Mouse (Mus musculus) thymus, adult 2 months (tissue): Measurements from ENCODE around the gene Cdt1. TPM values are rescaled to one million over a fixed set of nuclear protein-coding genes. Genes with fewer than 3 reads are reported as not detected.

Experiments
- DNase-seq: peaks from one replicate; pipeline ENCODE4 v3.0.0; 2021
- H3K27ac ChIP-seq: fragments of 200-500 bp; 2 replicates; pipeline ENCODE4 v1.5.1; 2012; ENCODE audit warnings: low read length, control low read depth; ENCODE audit not compliant: control insufficient read depth, insufficient read depth
- H3K27me3 ChIP-seq: fragments of 200-500 bp; 2 replicates; pipeline ENCODE4 v1.6.1; 2012; ENCODE audit warnings: mild to moderate bottlenecking, low read length, moderate library complexity, mixed read lengths; ENCODE audit not compliant: control insufficient read depth, insufficient read depth
- H3K36me3 ChIP-seq: fragments of 200-500 bp; 2 replicates; pipeline ENCODE4 v1.6.1; 2012; ENCODE audit warnings: mild to moderate bottlenecking, low read length, moderate library complexity; ENCODE audit not compliant: control insufficient read depth, insufficient read depth
- H3K4me1 ChIP-seq: fragments of 200-500 bp; replicated peaks from 2 replicates; pipeline ENCODE4 v1.6.1; 2012; ENCODE audit warnings: low read length; ENCODE audit not compliant: control insufficient read depth, insufficient read depth
- H3K4me3 ChIP-seq: fragments of 200-500 bp; 2 replicates; pipeline ENCODE4 v1.5.1; 2012; ENCODE audit warnings: mild to moderate bottlenecking, low read length, control low read depth, moderate library complexity; ENCODE audit not compliant: control insufficient read depth, insufficient read depth
- CTCF ChIP-seq: fragments of 200-500 bp; IDR thresholded peaks from 2 replicates; pipeline ENCODE4 v1.5.1; 2012; ENCODE audit warnings: mild to moderate bottlenecking, control low read depth, low read length, moderate library complexity, borderline replicate concordance; ENCODE audit not compliant: control insufficient read depth, poor library complexity, insufficient read depth; ENCODE audit errors: extremely low read depth
- POLR2A ChIP-seq: fragments of 200-500 bp; IDR thresholded peaks from 2 replicates; pipeline ENCODE4 v1.6.1; 2012; ENCODE audit warnings: mild to moderate bottlenecking, low read length, control low read depth, moderate library complexity; ENCODE audit not compliant: control insufficient read depth, poor library complexity, insufficient read depth; ENCODE audit errors: extremely low read depth
- WGBS: fragments of 180-500 bp; shearing (Covaris S2); methylation state at CpG from one replicate; pipeline ENCODE4 v1.1.7; 2018; 5-methylcytosine and 5-hydroxymethylcytosine counted together
- polyA plus RNA-seq: library from polyadenylated mRNA; depleted of rRNA; stranded (reverse); fragments of >200 nt; gene quantifications from 2 replicates; pipeline ENCODE4 v1.2.3, GENCODE M21; 2012

The Cdt1 gene
- polyA plus RNA-seq, 1 experiment: 136 TPM

DNA sequence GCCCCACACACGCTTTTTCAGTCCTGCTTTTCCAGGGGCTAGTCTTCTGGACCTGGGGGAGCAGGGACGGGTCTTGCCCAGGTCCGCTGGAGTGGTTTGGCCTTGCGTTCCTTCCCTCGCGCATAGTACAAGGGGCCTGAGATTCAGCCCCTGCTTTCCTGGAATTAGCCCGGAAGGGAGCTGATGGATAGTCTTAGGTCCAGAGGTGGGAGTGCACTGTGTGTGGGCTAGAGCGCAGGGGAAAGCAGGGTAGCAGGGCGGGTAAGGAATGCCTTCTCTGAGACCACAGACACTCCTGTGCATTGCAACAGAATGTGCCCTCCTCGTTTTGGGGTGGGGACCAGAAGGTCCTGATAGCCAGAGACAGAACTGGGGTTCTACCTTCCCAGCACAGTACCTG lies 9.3 kb downstream of the Cdt1 start:
- no peak for DNase-seq
- no peak for TF ChIP-seq POLR2A
- no peak for TF ChIP-seq CTCF
- no peak overlapping the region for H3K27ac ChIP-seq
- WGBS: 77% methylated on average over 10 of the region's 10 CpGs
- peaks cover 21% of the 10 kb centered on the region for H3K4me1 ChIP-seq
- no peak overlapping the region for H3K4me3 ChIP-seq
- peaks cover 5% of the 10 kb centered on the region for H3K36me3 ChIP-seq
- H3K27me3 ChIP-seq: no peaks in the 10 kb centered on the region

- no peak for DNase-seq
- TF ChIP-seq POLR2A (no peak), CTCF (no peak)
- 91% methylated on average over 7 of the region's 7 CpGs for WGBS
- no peaks in the 10 kb centered on the region for H3K27me3 ChIP-seq
- H3K4me3 ChIP-seq: no peak overlapping the region
- H3K36me3 ChIP-seq: no peaks in the 10 kb centered on the region
- H3K4me1 ChIP-seq: peaks cover 21% of the 10 kb centered on the region
- H3K27ac ChIP-seq: no peak overlapping the region
Measured at GRCm38 (mm10) chr8:122579196-122579595, 11.4 kb downstream of the Cdt1 start.

DNA sequence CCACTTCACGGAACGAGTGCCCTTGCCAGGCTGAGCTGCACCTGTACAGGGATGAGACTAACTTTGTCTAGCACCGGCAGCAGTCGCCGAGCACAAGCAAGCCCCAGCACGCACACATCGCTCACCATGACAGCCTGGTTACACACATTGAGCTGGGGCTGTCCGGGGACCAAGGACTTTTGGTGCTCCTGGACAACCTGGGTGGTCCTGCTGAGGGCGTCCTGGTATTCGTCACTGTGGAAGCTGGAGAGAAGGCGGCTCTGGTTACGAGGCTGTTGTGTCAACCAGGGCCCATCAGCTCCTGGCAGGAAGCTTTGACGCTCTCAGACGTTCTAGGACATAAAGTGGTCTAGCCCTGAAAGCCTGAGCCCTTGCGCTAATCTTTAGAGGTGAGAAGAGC lies 13.1 kb downstream of the Cdt1 start:
- TF ChIP-seq CTCF: no peak
- TF ChIP-seq POLR2A: no peak
- Histone ChIP-seq H3K4me1 (peaks cover 6% of the 10 kb centered on the region), H3K27ac (no peak overlapping the region), H3K4me3 (no peak overlapping the region), H3K27me3 (no peaks in the 10 kb centered on the region), H3K36me3 (no peaks in the 10 kb centered on the region)
- DNase-seq: no peak
- 92% methylated on average over 14 of the region's 15 CpGs for WGBS

GRCm38 (mm10) chr8:122584981-122585380 lies 17.2 kb downstream of the Cdt1 start:
- Histone ChIP-seq H3K27ac (no peak overlapping the region), H3K4me3 (no peak overlapping the region), H3K27me3 (no peaks in the 10 kb centered on the region), H3K4me1 (no peaks in the 10 kb centered on the region), H3K36me3 (no peaks in the 10 kb centered on the region)
- 96% methylated on average over 9 of the region's 9 CpGs for WGBS
- no peak for DNase-seq
- no peak for TF ChIP-seq CTCF
- no peak for TF ChIP-seq POLR2A

DNA sequence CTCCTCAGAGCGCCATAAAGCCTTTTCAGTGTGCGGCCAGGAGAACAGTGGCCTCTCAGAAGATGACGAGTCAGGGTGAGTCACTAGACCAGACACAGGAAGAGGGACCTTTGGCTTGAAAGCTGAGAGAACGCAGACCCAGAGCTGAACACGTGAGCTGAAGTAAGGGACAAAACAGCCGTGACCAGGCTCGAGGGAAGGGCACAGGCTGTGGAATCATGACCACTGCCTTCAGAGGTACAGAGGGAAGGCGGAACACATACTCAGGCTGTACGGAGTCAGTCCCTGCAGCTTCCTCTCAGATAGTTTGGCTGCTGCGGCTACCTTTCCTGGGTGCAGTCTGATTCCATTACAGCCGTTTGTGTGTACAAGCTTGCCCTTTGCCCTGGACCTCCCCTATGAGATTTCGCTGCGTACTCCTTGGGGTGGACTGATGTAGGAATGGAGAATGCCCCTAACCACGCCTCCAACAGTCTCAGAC lies 17.6 kb downstream of the Cdt1 start:
- no peak overlapping the region for H3K27ac ChIP-seq
- 87% methylated on average over 14 of the region's 14 CpGs for WGBS
- no peak for DNase-seq
- H3K27me3 ChIP-seq: no peaks in the 10 kb centered on the region
- H3K36me3 ChIP-seq: no peaks in the 10 kb centered on the region
- H3K4me3 ChIP-seq: no peak overlapping the region
- no peak for TF ChIP-seq POLR2A
- no peak for TF ChIP-seq CTCF
- no peaks in the 10 kb centered on the region for H3K4me1 ChIP-seq

DNA sequence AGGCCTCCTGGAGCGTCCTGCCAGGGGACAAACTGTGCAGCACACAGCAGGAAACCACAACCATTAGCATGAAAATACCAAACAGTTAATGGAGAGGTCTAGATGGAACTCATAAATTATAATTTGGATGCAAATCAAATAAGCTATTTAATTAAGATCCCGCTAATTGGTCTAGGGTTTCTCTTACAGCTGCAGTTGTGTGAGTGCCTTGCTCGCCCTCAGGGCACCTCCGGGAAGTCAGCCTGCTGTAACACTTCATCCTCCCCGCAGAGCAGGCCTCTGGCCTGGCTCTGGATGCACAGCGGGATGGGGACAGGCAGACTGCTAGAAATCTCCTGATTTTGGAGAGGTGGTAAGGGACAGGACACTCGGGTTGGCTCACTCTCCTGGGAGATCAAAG lies 18.4 kb downstream of the Cdt1 start:
- no peak overlapping the region for H3K27ac ChIP-seq

GRCm38 (mm10) chr8:122586749-122587148 lies 18.9 kb downstream of the Cdt1 start:
- no peaks in the 10 kb centered on the region for H3K27me3 ChIP-seq
- H3K36me3 ChIP-seq: no peaks in the 10 kb centered on the region
- DNase-seq: no peak
- no peak overlapping the region for H3K4me3 ChIP-seq
- no peaks in the 10 kb centered on the region for H3K4me1 ChIP-seq
- H3K27ac ChIP-seq: no peak overlapping the region
- WGBS: 94% methylated on average over 10 of the region's 10 CpGs
- TF ChIP-seq CTCF (no peak), POLR2A (no peak)

More for the DNA sequence above, 18.4 kb downstream of the Cdt1 start:
- TF ChIP-seq CTCF: no peak
- no peak for TF ChIP-seq POLR2A
- Histone ChIP-seq H3K27me3 (no peaks in the 10 kb centered on the region), H3K36me3 (no peaks in the 10 kb centered on the region), H3K4me1 (no peaks in the 10 kb centered on the region), H3K4me3 (no peak overlapping the region)
- DNase-seq: no peak
- 96% methylated on average over 7 of the region's 7 CpGs for WGBS
